Mouse (Mus musculus) telencephalon, adult 2 months (tissue): ENCODE results near the gene Fgg.

ENCODE experiments used
- DNase-seq: peaks from one replicate; pipeline ENCODE4 v3.0.0-alpha.2; 2011; ENCODE audit warnings: low read depth, low spot score

The Fgg gene

DNA sequence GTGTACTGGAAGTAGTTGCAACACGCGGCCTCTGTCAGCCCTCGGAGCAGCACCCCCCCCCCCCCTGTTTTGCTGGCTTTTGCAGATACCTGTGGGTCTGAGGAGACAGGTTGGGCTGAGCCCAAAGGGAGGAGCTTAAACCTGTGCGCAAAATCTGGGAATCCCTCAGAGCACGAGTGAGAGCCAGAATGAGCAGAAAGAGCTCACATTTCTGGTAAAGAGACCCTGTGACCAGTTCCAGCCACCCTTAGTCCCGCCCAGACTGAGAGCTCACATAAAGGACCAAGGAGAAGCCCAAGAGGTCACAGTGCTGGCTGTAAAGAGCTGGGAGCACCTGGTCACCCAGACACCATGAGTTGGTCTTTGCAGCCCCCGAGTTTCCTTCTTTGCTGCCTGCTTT is at the start of gene Fgg:
Fgg (plus strand) TSS at position 168 of the 400 bp plus-strand sequence.
- no peak for DNase-seq

DNA sequence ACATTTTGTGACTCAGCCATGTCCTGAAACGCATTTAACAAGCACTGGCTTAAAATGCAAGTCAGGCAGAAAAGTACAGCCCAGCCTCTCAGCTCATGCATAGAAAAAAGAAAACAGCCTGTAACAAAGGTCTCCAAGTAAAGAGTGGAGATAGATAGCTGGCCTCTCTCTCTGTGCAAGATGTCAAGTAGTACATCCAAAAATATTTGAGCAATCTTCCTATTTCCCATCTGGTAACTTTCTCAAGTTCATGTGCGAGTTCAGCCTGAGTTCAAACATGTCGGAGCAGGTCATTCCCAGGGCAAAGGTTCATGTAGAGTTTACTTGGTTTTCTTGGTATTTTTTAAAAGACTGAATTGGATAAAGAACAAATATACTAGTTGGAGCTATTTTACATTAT is 36.5 kb upstream of the Fgg start:
- DNase-seq, result no peak

DNA sequence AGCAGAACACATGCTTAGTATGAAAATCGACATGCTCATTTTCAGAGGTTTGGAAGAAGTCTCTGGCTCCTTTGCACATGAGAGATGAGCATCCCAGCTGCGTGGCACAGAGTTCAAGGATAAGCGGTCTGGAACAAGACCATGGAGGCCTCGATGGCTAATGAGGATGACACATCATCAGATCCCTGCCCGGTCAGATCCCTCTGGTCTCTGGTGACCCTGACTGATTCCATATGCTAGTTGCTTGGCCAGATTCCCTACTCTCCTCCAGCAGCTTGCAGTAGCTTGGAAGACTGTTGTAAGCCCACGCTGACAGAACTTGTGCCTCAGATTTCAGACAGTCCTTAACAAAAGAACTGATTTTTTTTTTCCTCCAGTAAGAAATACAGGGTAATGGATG is 26.7 kb upstream of the Fgg start:
- no peak for DNase-seq

DNA sequence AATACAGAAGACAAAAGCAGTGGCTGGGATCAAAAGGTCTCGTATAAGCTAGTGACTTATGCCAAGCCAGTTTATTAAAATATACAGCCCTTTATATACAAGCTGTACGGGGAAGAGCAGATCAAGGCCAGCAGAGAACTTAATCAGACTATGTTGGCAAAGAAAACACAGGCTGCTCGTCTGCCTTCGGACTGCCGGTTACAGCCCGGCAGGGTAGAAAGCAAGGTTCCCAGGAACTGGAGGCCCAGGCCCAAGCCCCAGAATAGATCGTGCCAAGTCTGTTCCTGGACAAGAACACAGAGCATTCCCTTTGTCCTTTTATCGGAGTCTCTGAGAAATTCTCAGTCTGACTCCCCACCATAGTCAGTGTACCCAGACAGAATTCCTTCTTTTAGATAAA is 25.7 kb upstream of the Fgg start:
- DNase-seq, result no peak

DNA sequence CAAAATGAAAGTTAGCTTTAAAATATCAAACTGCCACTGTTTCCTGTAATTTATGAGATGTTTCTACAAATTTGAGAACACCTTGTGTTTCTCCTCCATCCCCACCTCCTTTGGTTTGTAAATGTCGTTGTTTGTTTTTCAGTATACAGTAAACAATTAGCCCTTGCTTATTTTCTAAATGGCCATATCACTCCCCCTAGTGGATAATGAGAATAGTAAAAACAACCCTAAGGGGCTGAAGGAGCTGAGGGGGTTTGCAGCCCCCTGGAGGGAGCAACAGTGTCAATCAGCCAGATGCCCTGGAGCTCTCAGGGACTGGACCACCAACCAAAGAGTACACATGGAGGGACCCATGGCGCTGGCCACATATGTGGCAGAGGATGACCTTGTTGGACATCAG is 22.7 kb upstream of the Fgg start:
- no peak for DNase-seq

DNA sequence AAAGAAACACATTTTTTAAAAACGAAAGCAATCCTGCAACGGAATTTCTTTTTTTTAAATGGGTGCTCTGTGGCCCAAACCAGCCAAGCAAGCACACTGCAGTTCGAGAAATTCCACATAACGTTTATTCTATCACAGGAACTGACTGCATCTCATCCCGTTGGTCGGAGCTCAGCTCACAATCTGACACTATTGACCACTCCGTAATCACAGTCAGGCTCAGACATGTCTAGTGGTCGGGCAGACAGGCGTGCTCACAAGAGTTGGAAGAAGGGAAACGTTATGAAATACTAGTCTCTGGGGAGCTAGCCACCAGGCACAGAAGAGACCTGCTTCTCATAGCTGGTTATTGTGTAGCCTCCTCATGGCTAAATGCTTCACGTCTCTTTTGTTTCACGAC is 15.6 kb upstream of the Fgg start:
- DNase-seq, result no peak

DNA sequence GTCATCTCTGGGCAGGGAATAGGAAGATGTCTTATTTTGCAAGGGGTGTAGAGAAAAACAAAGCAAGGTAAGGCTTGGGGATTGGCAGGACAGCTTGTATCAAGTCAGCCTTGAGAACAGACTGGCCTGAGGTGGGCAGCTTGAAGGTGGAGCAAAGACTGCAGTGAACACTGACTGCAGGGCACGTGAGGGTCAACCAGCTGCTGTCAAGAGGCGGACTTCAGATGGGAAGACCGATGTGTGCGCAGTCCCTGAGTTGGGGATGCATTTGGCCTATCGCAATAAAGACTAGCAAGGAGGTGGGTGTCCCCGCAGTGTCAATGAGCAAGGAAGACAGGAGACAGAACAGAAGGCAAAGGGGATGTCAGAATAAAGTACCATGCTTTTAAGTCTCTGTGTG is 14.6 kb upstream of the Fgg start:
- no peak for DNase-seq

DNA sequence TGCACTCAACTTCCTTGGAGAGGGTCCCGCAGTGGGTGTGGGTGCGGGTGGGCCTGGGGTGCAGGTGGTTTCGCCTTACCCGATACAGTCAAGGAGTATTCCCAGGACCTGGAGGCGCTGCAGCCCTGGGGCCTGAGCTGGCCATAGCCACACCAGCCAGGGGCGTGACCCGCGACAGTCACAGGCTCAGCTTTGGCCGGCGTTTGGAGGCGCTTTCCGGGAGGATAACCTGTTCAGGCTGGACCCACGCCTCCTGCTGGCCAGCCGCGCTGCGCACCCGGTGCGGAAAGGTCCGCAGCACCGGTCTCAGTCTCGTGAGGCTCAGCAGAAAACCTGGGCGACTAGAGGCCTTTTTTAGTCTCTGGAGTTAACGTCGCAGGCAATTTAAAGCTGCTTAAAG is 12.2 kb upstream of the Fgg start:
- DNase-seq, result no peak

DNA sequence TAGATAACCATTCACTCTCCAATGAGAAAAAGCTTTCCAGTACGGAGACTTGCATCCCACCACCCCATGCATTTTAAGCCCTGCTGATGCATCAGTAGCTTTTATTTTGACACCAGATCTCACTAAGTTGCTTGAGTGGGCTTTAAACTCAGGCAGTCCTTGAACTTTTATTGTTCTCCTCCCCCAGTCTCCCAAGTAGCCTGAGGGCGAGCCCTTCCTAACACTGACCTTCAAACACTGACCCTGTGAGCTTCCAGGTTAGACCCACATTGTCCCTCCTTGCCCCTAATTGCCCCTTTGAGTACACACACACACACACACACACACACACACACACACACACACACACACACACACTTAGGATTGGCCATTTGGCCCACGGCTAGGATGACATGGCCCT is 10.9 kb upstream of the Fgg start:
- no peak for DNase-seq

DNA sequence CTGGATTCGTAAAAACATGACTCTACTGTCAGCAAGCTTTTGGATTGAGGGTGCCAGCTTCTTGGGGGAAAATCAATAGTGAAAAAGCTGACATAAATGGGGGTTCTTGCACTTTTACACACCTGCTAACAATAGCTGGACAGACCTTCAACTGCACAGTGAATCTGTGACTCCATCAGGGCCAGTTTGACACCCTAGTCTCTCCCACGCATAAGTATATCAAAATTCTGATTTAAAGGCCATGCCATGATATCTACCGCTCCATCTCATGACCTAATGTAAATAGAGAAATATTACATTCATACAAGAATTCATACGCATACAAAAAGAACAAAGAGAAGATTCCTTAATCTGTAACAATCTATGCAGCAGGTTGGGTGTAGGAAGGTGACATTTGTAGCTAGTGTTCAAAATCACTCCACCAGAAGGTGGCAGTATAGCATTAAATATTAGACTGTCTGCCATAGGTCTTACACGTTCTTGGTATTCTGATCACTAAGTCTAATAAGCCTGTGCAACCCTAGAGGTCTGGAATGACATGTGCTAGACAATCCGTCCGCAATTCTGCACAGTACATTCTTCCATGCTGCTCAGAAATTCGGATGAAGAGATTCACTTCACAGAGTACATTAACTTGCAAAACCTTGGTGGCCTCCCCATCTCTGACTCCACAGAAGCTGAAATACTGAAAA is 8.6 kb upstream of the Fgg start:
- peak; percentile 75 for DNase-seq

DNA sequence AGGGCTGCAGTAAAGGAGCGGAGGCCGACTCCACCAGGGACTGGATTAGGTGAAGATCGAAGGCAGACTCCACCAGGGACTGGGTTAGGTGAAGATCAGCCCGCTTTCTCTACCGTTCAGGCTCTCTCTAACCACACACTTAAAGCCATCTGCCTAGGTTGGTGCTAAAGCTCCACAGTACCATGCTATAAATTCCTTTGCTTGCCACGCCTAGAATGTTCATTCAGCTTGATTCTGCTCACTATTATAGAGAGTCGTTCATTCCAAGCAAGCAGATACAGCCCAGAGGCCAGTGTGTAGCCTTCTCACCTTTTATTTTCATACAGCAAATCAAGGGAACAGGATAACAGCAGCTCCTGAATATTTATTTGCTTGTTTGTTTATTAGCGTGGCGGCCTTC is 7.5 kb upstream of the Fgg start:
- no peak for DNase-seq

DNA sequence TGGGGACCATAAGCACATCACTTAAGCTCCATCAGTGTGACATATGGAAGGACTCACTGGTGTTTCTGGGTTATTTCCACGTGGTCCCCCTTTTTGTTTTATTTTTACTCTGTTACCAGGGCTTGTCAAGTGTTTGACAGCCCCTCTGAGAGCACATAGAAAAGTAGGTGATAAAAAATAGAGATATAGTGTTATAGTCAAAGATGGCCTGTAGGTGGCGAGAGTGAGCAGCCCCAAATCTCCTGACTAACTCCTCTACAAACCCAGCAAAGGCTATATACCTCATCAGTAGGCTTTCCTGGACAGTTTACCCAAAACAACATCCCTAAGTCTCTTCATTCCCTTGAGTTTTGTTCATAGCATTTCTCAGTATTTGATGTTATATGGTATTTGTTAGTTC is 5.3 kb upstream of the Fgg start:
- DNase-seq, result no peak

DNA sequence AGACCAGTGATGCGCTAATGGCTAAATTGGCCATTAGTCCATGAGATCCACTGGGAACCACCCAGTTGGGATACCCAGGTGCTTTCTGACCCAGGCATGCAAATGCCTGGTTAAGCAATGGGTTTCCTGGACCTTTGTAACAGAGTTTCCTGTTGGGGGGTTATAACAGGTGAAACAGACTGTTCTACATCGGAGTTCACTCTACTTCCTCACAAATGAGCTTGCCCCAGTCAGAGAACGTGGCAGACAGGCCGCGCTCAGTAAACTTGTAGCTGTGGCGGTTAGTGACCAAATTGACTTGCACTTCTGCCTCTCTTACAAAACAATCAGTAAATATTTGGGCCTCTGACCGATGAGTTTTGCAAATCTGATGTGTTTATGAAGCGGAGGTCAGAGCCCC is 4.5 kb upstream of the Fgg start:
- no peak for DNase-seq

DNA sequence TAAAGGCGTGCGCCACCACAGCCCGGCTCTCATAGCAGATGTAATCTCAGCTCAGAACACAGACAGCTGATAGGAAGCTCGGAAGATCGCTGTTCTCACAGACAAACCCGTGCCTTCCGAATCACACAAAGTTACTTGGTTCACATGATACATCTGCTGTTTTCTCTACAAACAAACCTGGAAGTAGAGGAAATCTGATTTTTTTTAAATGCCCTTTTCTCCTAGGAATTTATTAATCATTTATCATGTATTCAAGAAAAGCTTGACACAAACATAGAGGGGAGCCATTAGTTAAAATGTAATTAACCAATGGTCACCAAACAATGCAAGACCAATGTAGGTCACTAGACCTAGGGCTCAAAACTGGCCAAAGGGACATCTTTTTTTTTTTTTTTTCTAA is 2.7 kb upstream of the Fgg start:
- DNase-seq, result no peak

DNA sequence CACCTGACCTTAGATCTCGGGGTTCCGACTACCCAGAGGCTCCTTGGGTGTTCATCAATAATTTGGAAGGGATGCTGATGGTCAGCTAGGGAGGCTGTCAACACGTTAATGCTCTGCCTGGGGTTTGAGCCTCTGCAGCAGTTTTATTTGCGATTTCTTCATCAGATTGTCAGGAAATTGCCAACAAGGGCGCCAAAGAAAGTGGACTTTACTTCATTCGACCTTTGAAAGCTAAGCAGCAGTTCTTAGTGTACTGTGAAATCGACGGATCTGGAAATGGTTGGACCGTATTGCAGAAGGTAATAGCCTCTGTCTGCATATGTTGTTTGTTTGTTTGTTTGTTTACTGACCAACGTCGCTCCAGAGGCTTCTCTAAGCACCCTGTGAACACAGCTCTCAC is 2.8 kb downstream of the Fgg start:
- DNase-seq, result no peak

DNA sequence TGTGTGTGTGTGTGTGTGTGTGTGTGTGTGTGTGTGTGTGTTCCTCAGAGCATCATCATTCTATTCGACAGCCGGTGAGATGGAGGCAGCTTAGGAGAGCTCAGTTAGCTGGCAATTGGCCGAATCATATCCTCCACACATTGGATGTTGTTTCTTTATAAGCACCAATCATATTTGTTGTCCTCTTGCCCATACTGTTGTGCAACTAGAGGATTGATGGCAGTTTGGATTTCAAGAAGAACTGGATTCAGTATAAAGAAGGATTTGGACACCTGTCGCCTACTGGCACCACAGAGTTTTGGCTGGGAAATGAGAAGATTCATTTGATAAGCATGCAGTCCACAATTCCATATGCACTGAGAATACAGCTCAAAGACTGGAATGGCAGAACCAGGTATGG is 3.6 kb downstream of the Fgg start:
- no peak for DNase-seq

DNA sequence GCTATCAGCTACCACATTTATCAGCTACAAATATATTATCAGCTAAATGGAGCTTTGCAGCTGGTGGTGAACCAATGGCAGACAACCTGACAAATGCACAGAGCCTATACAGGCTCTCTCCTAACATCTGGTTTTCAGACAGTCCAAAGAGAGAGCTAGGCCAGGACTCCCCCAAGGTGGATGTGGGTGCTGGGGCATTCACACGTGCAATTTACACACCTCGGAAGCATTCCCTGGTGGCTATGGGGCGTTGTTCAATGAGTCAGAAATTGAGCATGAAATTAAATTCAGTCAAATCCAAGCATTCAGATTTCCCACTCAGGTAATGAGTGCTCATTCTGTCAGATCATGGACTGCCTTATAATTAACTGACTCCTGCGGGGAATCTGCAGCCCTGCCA is 4.0 kb downstream of the Fgg start:
- DNase-seq, result no peak

DNA sequence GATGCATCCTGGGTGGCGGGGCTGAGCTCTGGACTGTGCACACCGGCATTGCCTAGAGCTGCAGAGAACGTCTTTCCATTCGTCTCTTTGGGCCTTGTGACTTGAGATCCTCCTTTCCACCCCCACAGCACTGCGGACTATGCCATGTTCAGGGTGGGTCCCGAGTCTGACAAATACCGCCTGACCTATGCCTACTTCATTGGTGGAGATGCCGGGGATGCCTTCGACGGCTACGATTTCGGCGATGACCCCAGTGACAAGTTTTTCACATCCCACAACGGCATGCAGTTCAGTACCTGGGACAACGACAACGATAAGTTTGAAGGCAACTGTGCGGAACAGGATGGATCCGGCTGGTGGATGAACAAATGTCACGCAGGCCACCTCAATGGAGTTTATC is 5.1 kb downstream of the Fgg start:
- DNase-seq, result no peak

DNA sequence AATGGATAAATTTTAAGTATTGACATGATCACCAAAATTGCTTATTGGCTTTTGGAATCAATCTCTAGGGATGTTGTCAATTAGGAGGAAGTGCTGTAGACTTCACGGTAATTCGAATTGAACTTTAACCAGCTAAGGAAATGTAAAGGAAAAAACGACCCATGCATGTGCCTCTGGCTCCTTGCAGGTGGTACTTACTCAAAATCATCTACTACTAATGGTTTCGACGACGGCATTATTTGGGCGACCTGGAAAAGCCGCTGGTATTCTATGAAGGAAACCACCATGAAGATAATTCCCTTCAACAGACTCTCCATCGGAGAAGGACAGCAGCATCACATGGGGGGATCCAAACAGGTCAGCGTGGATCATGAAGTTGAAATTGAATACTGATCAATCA is 6.4 kb downstream of the Fgg start:
- DNase-seq, result no peak

DNA sequence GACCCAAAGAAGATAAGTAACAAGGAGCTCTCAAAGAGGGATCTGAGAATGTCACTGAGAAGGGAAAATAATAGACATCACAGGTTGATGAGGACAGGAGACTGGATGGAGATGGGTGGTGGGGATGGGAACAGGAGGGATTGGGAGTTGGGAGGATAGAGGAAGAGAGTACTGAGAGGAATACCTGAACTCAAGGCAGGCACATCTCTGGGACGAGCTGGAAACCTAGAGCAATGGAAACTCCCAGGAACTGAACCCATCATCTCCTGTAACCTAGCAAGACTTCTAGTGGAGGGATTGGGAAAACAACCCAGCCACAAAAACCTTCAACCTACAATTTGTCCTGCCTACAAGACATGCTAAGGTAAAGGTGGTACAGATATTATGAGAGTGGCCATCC is 8.7 kb downstream of the Fgg start:
- DNase-seq, result no peak

DNA sequence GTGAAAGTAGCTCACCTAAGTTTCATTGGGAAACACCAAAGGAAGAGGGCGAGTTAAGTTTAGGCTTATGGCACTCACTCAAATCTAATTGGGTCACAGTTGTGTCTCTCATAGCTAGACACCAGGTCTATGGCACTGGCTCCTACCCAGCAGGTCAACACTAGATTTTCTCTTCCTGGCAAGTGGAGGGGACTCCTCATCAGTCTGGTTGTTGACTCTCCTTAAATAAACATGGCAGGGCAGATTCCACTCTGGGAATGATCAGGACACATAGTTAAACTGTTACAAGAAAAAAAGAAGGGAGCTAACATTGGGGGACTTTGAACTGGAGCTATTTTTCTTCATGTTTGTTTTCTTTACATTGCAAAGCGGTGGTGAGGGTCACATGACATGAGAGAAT is 12.9 kb downstream of the Fgg start:
- no peak for DNase-seq

DNA sequence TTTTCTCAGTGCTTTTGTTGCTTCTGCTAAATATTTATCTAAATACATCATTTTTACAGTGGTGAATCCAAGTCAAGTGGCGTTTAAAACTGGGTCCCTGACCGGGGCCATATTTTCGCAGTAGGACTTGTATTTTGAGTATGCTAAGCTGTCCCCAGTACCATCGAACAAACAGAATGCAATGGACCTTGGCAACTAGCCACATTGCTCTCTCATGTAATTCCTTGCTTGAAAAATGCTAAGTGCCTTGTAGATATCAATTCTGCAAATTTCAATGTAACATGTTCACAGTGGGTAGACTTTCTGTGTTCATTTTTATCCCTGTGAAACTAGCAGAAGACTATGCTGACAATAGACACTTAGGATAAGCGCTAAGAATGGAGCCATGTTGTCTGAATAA is 13.7 kb downstream of the Fgg start:
- DNase-seq, result no peak

DNA sequence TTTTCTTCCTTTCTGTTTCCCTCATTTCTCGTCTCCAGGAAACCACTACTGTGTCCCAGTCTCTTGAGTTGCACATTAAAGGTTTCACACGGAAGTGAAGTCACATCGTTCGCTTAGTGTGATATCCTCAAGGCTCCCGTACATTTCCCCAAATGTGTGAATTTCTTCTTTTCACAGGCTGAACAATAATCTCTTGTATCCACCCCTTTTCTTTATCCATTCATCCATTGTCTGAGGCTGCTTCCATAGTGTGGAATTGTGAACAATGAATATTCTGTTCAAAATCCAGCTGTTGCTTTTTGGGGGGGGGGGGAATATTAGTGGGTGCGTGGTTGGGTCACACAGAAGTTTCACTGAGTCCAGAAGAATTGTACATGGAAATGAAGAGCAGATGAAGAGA is 17.5 kb downstream of the Fgg start:
- peak; percentile 22 for DNase-seq
